Mouse (Mus musculus) kidney, adult 2 months (tissue): ENCODE measurements around the gene Ccdc180. TPM values are rescaled to one million over a fixed set of nuclear protein-coding genes. Genes with fewer than 3 reads are reported as not detected.

Experiments
- DNase-seq: peaks from one replicate; pipeline ENCODE4 v3.0.0; 2021
- H3K27ac ChIP-seq: fragments of 200-500 bp; 2 replicates; pipeline ENCODE4 v1.5.1; 2012; ENCODE audit warnings: low read depth, low read length, control low read depth, inconsistent platforms; ENCODE audit not compliant: insufficient read depth
- H3K27me3 ChIP-seq: fragments of 200-500 bp; replicated peaks from 2 replicates; pipeline ENCODE4 v1.6.1; 2012; ENCODE audit warnings: mild to moderate bottlenecking, moderate library complexity, low read length, inconsistent platforms; ENCODE audit not compliant: control insufficient read depth, insufficient read depth
- H3K36me3 ChIP-seq: fragments of 200-500 bp; 2 replicates; pipeline ENCODE4 v1.6.1; 2012; ENCODE audit warnings: mild to moderate bottlenecking, moderate library complexity, low read length, inconsistent platforms; ENCODE audit not compliant: control insufficient read depth, insufficient read depth
- H3K4me1 ChIP-seq: fragments of 200-500 bp; 2 replicates; pipeline ENCODE4 v1.6.1; 2011; ENCODE audit warnings: low read length; ENCODE audit not compliant: control insufficient read depth, insufficient read depth
- H3K4me3 ChIP-seq: fragments of 200-500 bp; 2 replicates; pipeline ENCODE4 v1.5.1; 2011; ENCODE audit warnings: mild to moderate bottlenecking, low read depth, low read length, control low read depth; ENCODE audit not compliant: insufficient read depth
- CTCF ChIP-seq: fragments of 200-500 bp; conservative IDR thresholded peaks from 2 replicates; pipeline ENCODE4 v1.5.1; 2011; ENCODE audit warnings: low read depth, mild to moderate bottlenecking, control low read depth, low read length, moderate library complexity, mixed read lengths; ENCODE audit not compliant: insufficient read depth, insufficient read length
- POLR2A ChIP-seq: fragments of 200-500 bp; IDR thresholded peaks from one replicate; pipeline ENCODE4 v1.6.1; 2011; ENCODE audit warnings: low read depth, low read length, control low read depth
- WGBS: fragments of 180-500 bp; shearing (Covaris S2); methylation state at CpG from one replicate; pipeline ENCODE4 v1.1.7; 2018; 5-methylcytosine and 5-hydroxymethylcytosine counted together
- polyA plus RNA-seq: library from polyadenylated mRNA; depleted of rRNA; stranded (reverse); fragments of >200 nt; gene quantifications from 2 replicates; pipeline ENCODE4 v1.2.3, GENCODE M21; 2012; rRNA removed

Gene Ccdc180
- polyA plus RNA-seq, result 0.17 and 0.34 TPM in 2 replicates

DNA sequence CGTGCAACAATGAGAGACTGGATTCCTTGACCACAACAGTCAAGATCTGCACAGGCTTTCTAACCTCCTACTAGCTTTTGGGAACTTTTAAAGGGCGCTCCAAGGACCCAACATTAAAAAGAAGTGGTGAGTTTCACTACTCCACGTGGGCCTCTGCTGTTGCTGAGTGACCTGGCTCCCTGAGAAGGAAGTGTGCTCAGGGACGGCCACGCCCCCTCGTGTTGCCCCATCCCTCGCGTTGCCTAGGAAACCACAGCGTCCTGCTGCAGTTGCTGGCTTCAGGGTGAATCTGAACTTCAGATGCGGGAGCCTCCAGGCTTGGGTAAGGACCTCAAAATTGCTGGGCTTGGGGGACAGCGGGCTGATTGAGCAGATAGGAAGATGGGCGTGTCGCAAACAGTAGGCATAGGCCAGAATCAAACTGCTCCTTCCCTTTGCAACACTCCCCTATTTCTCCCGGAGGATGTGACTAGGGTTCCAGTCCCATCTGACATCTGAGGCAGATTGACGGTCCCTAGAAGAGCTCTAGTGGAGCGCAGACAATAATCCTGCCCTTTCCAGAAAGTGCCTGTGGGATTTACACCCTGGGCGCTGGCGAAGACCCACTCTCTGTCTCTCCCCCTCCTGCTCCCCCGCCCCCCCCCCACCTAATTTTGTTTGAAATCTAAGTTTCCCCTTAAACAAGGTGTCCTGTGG, at the start of gene Ccdc180:
Ccdc180 (plus strand) TSS at position 238 of the 696 bp plus-strand sequence.
- H3K36me3 ChIP-seq, result no peaks in the 10 kb centered on the region
- WGBS, result 15% methylated on average over 19 of the region's 19 CpGs
- H3K4me3 ChIP-seq, result no peak within 1 kb of the TSS
- peak; percentile 76 for DNase-seq
- no peak within 1 kb of the TSS for H3K27ac ChIP-seq
- no peaks in the 10 kb centered on the region for H3K27me3 ChIP-seq
- H3K4me1 ChIP-seq, result no peaks in the 10 kb centered on the region
- TF ChIP-seq POLR2A (no peak), CTCF (no peak)

DNA sequence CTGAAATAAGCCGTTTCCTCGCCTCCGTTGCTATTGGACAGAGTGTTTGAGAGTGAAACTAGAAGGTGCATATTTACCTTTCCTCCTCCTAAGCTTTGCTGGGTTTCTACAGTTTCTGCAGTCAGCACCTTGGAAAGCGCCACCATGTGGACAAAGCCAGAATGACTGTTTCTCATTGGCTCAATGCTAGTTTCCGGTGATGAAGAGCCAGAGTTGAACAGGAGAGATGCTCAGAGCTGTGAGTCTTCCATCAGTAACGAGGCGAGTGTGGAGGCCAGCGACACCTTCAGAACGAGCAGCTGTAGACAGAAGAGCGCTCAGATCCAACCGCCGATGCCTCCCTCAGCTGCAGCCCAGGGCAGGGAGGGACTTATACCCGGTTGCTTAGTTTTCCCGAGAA, 45.7 kb upstream of the Ccdc180 start:
- WGBS, result 58% methylated on average over 14 of the region's 14 CpGs
- TF ChIP-seq POLR2A (no peak), CTCF (peak; percentile 71)
- no peak overlapping the region for H3K4me3 ChIP-seq

DNA sequence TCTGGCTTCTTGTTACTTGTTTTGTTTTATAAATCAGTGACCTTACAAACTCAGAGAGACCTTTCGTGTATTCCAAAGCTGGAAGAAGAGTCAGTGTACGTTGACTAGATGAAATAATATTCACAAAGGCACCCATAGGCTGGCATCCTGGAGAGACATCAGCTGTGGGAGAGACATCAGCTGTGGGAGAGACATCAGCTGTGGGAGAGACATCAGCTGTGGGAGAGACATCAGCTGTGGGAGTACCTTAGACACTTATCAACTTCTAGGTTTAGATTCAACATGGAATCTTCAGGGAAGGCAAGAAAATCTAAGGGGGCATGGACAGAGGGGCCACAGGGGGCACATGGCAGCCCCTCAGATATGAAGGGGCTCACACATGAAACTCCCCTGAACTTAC, 43.8 kb upstream of the Ccdc180 start:
- Histone ChIP-seq H3K36me3 (no peaks in the 10 kb centered on the region), H3K27ac (no peak overlapping the region), H3K4me1 (peaks cover 4% of the 10 kb centered on the region; the same call in 1 of the 2 replicates), H3K4me3 (no peak overlapping the region), H3K27me3 (no peaks in the 10 kb centered on the region)
- TF ChIP-seq CTCF (no peak), POLR2A (no peak)
- DNase-seq, result no peak
- WGBS, result 88% methylated on average over 2 of the region's 2 CpGs

More for the DNA sequence above, 45.7 kb upstream of the Ccdc180 start:
- H3K4me1 ChIP-seq, result peaks cover 3% of the 10 kb centered on the region; the same call in 1 of the 2 replicates
- H3K36me3 ChIP-seq, result no peaks in the 10 kb centered on the region
- peak; percentile 12 for DNase-seq
- no peak overlapping the region for H3K27ac ChIP-seq
- no peaks in the 10 kb centered on the region for H3K27me3 ChIP-seq

DNA sequence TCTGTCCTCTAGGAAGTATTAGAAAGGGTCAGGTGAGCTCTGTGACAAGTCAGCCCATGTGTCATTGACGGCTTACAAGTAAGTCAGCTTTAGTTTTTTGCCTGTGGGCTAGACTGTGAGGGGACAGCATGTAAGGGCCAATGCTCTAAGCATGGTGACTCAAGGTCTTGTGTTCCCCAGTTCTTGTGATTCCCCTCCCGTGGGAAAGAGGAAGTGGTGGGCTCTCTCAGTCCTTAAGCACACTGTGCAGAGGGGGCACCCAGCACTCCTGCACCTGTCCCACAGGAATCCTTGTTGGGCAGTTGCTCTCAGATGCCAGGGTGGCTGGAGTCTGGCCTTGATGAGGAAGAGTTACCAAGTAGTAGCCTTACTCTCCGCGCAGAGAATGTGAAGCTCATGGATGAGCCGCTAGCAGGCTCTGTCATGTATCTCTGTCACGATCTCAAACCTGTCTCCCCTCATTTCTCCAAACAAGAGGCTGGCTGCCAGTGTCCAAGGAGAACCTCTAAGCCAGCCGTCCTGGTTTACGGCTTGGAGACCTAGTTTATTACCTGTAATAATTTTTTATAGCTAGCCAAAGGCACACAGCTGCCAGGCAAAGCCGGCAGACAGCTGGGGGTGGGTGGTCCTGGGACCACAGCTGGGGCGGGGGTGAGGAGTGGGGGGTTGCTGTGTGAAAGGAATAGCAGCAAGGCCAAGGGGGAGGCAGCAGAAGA, 41.8 kb upstream of the Ccdc180 start, which contains the start of gene Stra6l:
Stra6l (plus strand) TSS at position 556 of the 716 bp plus-strand sequence.
- H3K27me3 ChIP-seq, result no peaks in the 10 kb centered on the region
- H3K27ac ChIP-seq, result no peak within 1 kb of the TSS
- H3K4me1 ChIP-seq, result peaks cover 11% of the 10 kb centered on the region; the same call in 1 of the 2 replicates
- H3K36me3 ChIP-seq, result no peaks in the 10 kb centered on the region
- TF ChIP-seq CTCF (no peak), POLR2A (no peak)
- no peak within 1 kb of the TSS for H3K4me3 ChIP-seq
- DNase-seq, result no peak
- 27% methylated on average over 10 of the region's 10 CpGs for whole genome bisulfite sequencing

- WGBS, result 17% methylated on average over 10 of the region's 10 CpGs
- TF ChIP-seq CTCF (no peak), POLR2A (no peak)
- Histone ChIP-seq H3K27me3 (no peaks in the 10 kb centered on the region), H3K27ac (no peak overlapping the region), H3K36me3 (no peaks in the 10 kb centered on the region), H3K4me1 (peaks cover 11% of the 10 kb centered on the region; the same call in 1 of the 2 replicates), H3K4me3 (no peak overlapping the region)
- DNase-seq, result peak; percentile 40
Observed at GRCm38 (mm10) chr4:45848825-45849156, 41.3 kb upstream of the Ccdc180 start.

DNA sequence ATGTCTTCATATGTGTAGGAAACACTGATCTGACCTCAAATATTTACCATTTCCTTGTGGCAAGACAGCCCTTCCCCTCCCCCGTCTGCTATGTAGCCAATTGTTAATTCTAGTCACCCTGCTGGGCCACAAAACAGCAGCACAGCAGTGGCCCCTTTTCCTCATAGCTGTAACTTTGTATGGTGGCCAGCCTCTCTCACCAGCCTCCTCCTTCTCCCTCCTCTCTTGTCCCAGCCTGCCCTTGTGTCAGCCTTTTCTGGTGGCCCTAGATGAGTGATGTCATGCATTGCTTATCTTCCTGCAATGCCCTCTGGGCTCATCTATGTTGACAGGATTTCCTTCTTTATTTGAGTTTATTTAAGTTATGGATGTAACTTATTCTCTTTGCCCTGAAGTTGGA, 40.7 kb upstream of the Ccdc180 start:
- no peak for TF ChIP-seq CTCF
- no peak for TF ChIP-seq POLR2A
- Histone ChIP-seq H3K4me3 (no peak overlapping the region), H3K4me1 (peaks cover 11% of the 10 kb centered on the region; the same call in 1 of the 2 replicates), H3K36me3 (no peaks in the 10 kb centered on the region), H3K27ac (no peak overlapping the region), H3K27me3 (no peaks in the 10 kb centered on the region)
- WGBS, result 86% methylated on average over 1 of the region's 1 CpGs
- DNase-seq, result no peak

- no peaks in the 10 kb centered on the region for H3K27me3 ChIP-seq
- H3K4me1 ChIP-seq, result peaks cover 11% of the 10 kb centered on the region; the same call in 1 of the 2 replicates
- 28% methylated on average over 3 of the region's 3 CpGs for WGBS
- peak; percentile 91 for DNase-seq
- H3K36me3 ChIP-seq, result no peaks in the 10 kb centered on the region
- TF ChIP-seq POLR2A (no peak), CTCF (no peak)
- no peak overlapping the region for H3K27ac ChIP-seq
- no peak overlapping the region for H3K4me3 ChIP-seq
Observed at GRCm38 (mm10) chr4:45851640-45852051, 38.5 kb upstream of the Ccdc180 start.
